Mouse (Mus musculus) cerebellum, postnatal 25 days (tissue): ENCODE measurements at regions not wholly inside any gene's neighbourhood (a gene's known extent, or its start where the extent isn't known, plus 50 kb on each side); places are given as distances from the start of the nearest gene placed in this dataset.

ENCODE experiments used
- DNase-seq, 2 experiments: peaks; one replicate each; pipeline ENCODE4 v3.0.0; 2021; ENCODE audit warnings: mixed read lengths in 2 of 2

- no peak for DNase-seq
Observed at GRCm38 (mm10) chr6:93623541-93623940, 660.2 kb downstream of the Magi1 start.

- DNase-seq = no peak
Observed at GRCm38 (mm10) chr6:93616926-93617325, 666.8 kb downstream of the Magi1 start.

GRCm38 (mm10) chr6:93600376-93600775, 657.1 kb upstream of the Adamts9 start:
- no peak for DNase-seq

- no peak for DNase-seq
Observed at GRCm38 (mm10) chr6:93599371-93599770, 656.1 kb upstream of the Adamts9 start.

- no peak for DNase-seq
Observed at GRCm38 (mm10) chr6:93589935-93590334, 646.6 kb upstream of the Adamts9 start.

GRCm38 (mm10) chr6:93586871-93587270, 643.6 kb upstream of the Adamts9 start:
- no peak for DNase-seq

GRCm38 (mm10) chr6:93581141-93581540, 637.8 kb upstream of the Adamts9 start:
- no peak for DNase-seq

GRCm38 (mm10) chr6:93580716-93581115, 637.4 kb upstream of the Adamts9 start:
- DNase-seq = no peak

GRCm38 (mm10) chr6:93575249-93575648, 632.0 kb upstream of the Adamts9 start:
- no peak for DNase-seq

- DNase-seq = no peak
Observed at GRCm38 (mm10) chr6:93573679-93574635, 630.7 kb upstream of the Adamts9 start.

- no peak for DNase-seq
Observed at GRCm38 (mm10) chr6:93569866-93570265, 626.6 kb upstream of the Adamts9 start.

- no peak for DNase-seq
Observed at GRCm38 (mm10) chr6:93569211-93569610, 625.9 kb upstream of the Adamts9 start.

- no peak for DNase-seq
Observed at GRCm38 (mm10) chr6:93566661-93567060, 623.4 kb upstream of the Adamts9 start.

GRCm38 (mm10) chr6:93548311-93548710, 605.0 kb upstream of the Adamts9 start:
- DNase-seq = no peak

GRCm38 (mm10) chr6:93544246-93544645, 601.0 kb upstream of the Adamts9 start:
- no peak for DNase-seq

GRCm38 (mm10) chr6:93543354-93544129, 600.2 kb upstream of the Adamts9 start:
- no peak for DNase-seq

- no peak for DNase-seq
Observed at GRCm38 (mm10) chr6:93539583-93539982, 596.3 kb upstream of the Adamts9 start.

GRCm38 (mm10) chr6:93539171-93539570, 595.9 kb upstream of the Adamts9 start:
- DNase-seq = no peak

- no peak for DNase-seq
Observed at GRCm38 (mm10) chr6:93537971-93538370, 594.7 kb upstream of the Adamts9 start.

- no peak for DNase-seq
Observed at GRCm38 (mm10) chr6:93537126-93537525, 593.8 kb upstream of the Adamts9 start.

- DNase-seq = no peak
Observed at GRCm38 (mm10) chr6:93513818-93514217, 570.5 kb upstream of the Adamts9 start.

- DNase-seq = no peak
Observed at GRCm38 (mm10) chr6:93509857-93510256, 566.6 kb upstream of the Adamts9 start.

GRCm38 (mm10) chr6:93497824-93498223, 554.5 kb upstream of the Adamts9 start:
- DNase-seq = no peak

- DNase-seq = no peak
Observed at GRCm38 (mm10) chr6:93488441-93488955, 545.2 kb upstream of the Adamts9 start.
